ENCODE assay signal across 9 mouse cellular contexts in the genomic region with DNA sequence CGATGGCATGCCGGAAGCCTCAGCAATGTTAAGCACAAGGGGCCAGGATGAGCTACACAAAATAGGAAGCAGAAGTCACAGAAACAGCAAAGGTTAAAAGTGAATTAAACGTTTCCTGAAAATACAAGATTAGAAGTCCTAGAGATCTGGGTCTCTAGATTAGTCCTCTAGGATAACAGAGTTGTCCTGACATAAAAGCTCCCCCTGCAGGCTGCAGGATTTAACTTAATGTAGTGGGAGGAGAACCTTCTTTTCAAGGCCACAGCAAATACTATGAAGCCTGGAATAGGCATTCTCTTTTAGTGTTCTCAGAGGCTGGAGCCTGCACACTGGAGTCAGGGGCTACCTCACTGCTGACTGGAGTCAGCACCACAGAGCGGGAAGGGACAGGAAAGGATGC.
DNase-seq lines count a peak whose midpoint lies in the region; ATAC-seq and TF ChIP-seq lines count a peak whose summit lies in the region.
"Had no signal": no experiment of that assay in that cellular context is flagged by ENCODE, and none has a peak within 500 bp of the region (broad histone marks: within the 10 kb centered on the region; RNA-seq: fewer than 3 reads in every experiment).

No protein-coding gene starts in this region.

- H3K4me2 ChIP-seq in midbrain, embryonic 14.5 days (ENCODE audit: low read length) = no peak overlapping the region
- no peak overlapping the region for H3K4me2 ChIP-seq in midbrain, embryonic 13.5 days (replicated peaks)
- H3K4me2 ChIP-seq in hindbrain, embryonic 12.5 days (replicated peaks) = no peak overlapping the region

- TF ChIP-seq CTCF in brain, embryonic 14.5 days (IDR thresholded peaks at IDR 0.05; ENCODE audit: borderline replicate concordance, extremely low read depth, insufficient read depth, insufficient read length) = no peak

- peak; percentile 30 for DNase-seq in embryo, embryonic 10 days (ENCODE audit: low spot score)
- no peak for DNase-seq in embryo, embryonic 9.5 days (ENCODE audit: extremely low spot score)
- peak; percentile 33 for DNase-seq in midbrain, embryonic 14.5 days
- DNase-seq in brain, embryonic 14.5 days (ENCODE audit: low read depth) = peak; percentile 25
- no peak for DNase-seq in MN1 (ENCODE audit: low spot score)

- H3K4me3 ChIP-seq in midbrain, embryonic 14.5 days (replicated peaks; ENCODE audit: low read depth, low read length) = no peak overlapping the region
- H3K4me3 ChIP-seq in midbrain, embryonic 13.5 days (replicated peaks) = no peak overlapping the region
- no peak overlapping the region for H3K4me3 ChIP-seq in hindbrain, embryonic 12.5 days

- no peaks in the 10 kb centered on the region for H3K9me3 ChIP-seq in midbrain, embryonic 14.5 days (ENCODE audit: control insufficient read depth, low read length)
- H3K9me3 ChIP-seq in midbrain, embryonic 13.5 days = no peaks in the 10 kb centered on the region
- H3K9me3 ChIP-seq in hindbrain, embryonic 12.5 days (replicated peaks) = no peaks in the 10 kb centered on the region

- H3K4me1 ChIP-seq in midbrain, embryonic 14.5 days (ENCODE audit: control insufficient read depth, insufficient read depth, low read length) = no peaks in the 10 kb centered on the region
- H3K4me1 ChIP-seq in midbrain, embryonic 13.5 days (replicated peaks) = no peaks in the 10 kb centered on the region
- H3K4me1 ChIP-seq in hindbrain, embryonic 12.5 days = no peaks in the 10 kb centered on the region

- TF ChIP-seq POLR2A in brain, embryonic 14.5 days (IDR thresholded peaks at IDR 0.05; ENCODE audit: borderline replicate concordance, extremely low read depth, insufficient read depth, insufficient read length, poor library complexity, severe bottlenecking) = no peak

- WGBS in midbrain, embryonic 14.5 days = 70% methylated on average over 4 of the region's 4 CpGs
- WGBS in midbrain, embryonic 13.5 days = 68% methylated on average over 4 of the region's 4 CpGs
- 71% methylated on average over 4 of the region's 4 CpGs for WGBS in hindbrain, embryonic 12.5 days

- no peak overlapping the region for H3K27ac ChIP-seq in midbrain, embryonic 14.5 days (replicated peaks; ENCODE audit: low read depth, low read length)
- H3K27ac ChIP-seq in midbrain, embryonic 13.5 days = no peak overlapping the region
- H3K27ac ChIP-seq in hindbrain, embryonic 12.5 days = no peak overlapping the region
- H3K27ac ChIP-seq: hindbrain, postnatal 0 days had no signal

- ATAC-seq in midbrain, embryonic 14.5 days (ENCODE audit: low FRiP score, low TSS enrichment) = no peak
- no peak for ATAC-seq in midbrain, embryonic 13.5 days
- ATAC-seq in megakaryocyte-erythroid progenitor cell, adult 5-6 weeks (replicated peaks; ENCODE audit: low FRiP score, low TSS enrichment, poor library complexity, severe bottlenecking) = peak; percentile 83
- ATAC-seq in hindbrain, embryonic 12.5 days (ENCODE audit: low FRiP score) = no peak
- ATAC-seq: hindbrain, postnatal 0 days had no signal

- no peak overlapping the region for H3K9ac ChIP-seq in midbrain, embryonic 14.5 days (replicated peaks; ENCODE audit: low read length)
- H3K9ac ChIP-seq in midbrain, embryonic 13.5 days (replicated peaks) = no peak overlapping the region
- H3K9ac ChIP-seq in hindbrain, embryonic 12.5 days = no peak overlapping the region

- no peaks in the 10 kb centered on the region for H3K36me3 ChIP-seq in midbrain, embryonic 14.5 days (ENCODE audit: control insufficient read depth, insufficient read depth, low read length)
- H3K36me3 ChIP-seq in midbrain, embryonic 13.5 days = no peaks in the 10 kb centered on the region
- no peaks in the 10 kb centered on the region for H3K36me3 ChIP-seq in hindbrain, embryonic 12.5 days

- no peaks in the 10 kb centered on the region for H3K27me3 ChIP-seq in midbrain, embryonic 14.5 days (ENCODE audit: control insufficient read depth, insufficient read depth, low read length)
- no peaks in the 10 kb centered on the region for H3K27me3 ChIP-seq in midbrain, embryonic 13.5 days
- H3K27me3 ChIP-seq in hindbrain, embryonic 12.5 days = no peaks in the 10 kb centered on the region

Comparison
In these comparisons a context has a peak if more than half of its experiments do, and no peak if none do; other contexts are left out.
1. DNase-seq: peak in embryo, embryonic 10 days (single experiment), midbrain, embryonic 14.5 days (single experiment) and brain, embryonic 14.5 days (single experiment); none in embryo, embryonic 9.5 days (single experiment) and MN1 (single experiment).